Mouse (Mus musculus) stomach, embryonic 14.5 days (tissue): ENCODE measurements at regions not wholly inside any gene's neighbourhood (a gene's known extent, or its start where the extent isn't known, plus 50 kb on each side); places are given as distances from the start of the nearest gene placed in this dataset.
A peak's percentile ranks its signal among the peaks of the same experiment; 100 is the strongest.

ENCODE experiments used
- ATAC-seq: fragments of 200-750 bp; cut with Nextera tagmentation; 2 replicates; pipeline ENCODE4 v1.8.0; 2017; ENCODE audit warnings: low read depth, moderate TSS enrichment; ENCODE audit not compliant: insufficient number of reproducible peaks, insufficient read depth, low FRiP score
- H3K27ac ChIP-seq: fragments of 300-500 bp; sonication (generic); 2 replicates; pipeline ENCODE4 v1.5.1; 2014; ENCODE audit warnings: mild to moderate bottlenecking, low read length, moderate library complexity, mixed read lengths
- H3K27me3 ChIP-seq: fragments of 300-500 bp; sonication (generic); 2 replicates; pipeline ENCODE4 v1.6.1; 2014; ENCODE audit warnings: low read length, control low read depth, mixed read lengths; ENCODE audit not compliant: control insufficient read depth, insufficient read depth
- H3K36me3 ChIP-seq: fragments of 300-500 bp; sonication (generic); 2 replicates; pipeline ENCODE4 v1.6.1; 2014; ENCODE audit warnings: mild to moderate bottlenecking, control low read depth, low read length, moderate library complexity, mixed read lengths; ENCODE audit not compliant: control insufficient read depth, insufficient read depth
- H3K4me1 ChIP-seq: fragments of 300-500 bp; sonication (generic); 2 replicates; pipeline ENCODE4 v1.6.1; 2014; ENCODE audit warnings: low read length, control low read depth, mixed read lengths; ENCODE audit not compliant: control insufficient read depth, insufficient read depth
- H3K4me2 ChIP-seq: fragments of 300-500 bp; sonication (generic); replicated peaks from 2 replicates; pipeline ENCODE4 v1.6.1; 2014; ENCODE audit warnings: low read depth, low read length, control low read depth
- H3K4me3 ChIP-seq: fragments of 300-500 bp; sonication (generic); 2 replicates; pipeline ENCODE4 v1.5.1; 2014; ENCODE audit warnings: low read depth, low read length, control low read depth
- H3K9ac ChIP-seq: fragments of 300-500 bp; sonication (generic); replicated peaks from 2 replicates; pipeline ENCODE4 v1.6.1; 2014; ENCODE audit warnings: low read depth, mild to moderate bottlenecking, control low read depth, low read length, moderate library complexity, mixed read lengths
- H3K9me3 ChIP-seq: fragments of 300-500 bp; sonication (generic); 2 replicates; pipeline ENCODE4 v1.6.1; 2016; ENCODE audit warnings: low read depth, low read length, control low read depth; ENCODE audit not compliant: control insufficient read depth
- WGBS: fragments of 180-500 bp; shearing (Covaris S2); extraction: QIAGEN DNeasy Blood & Tissue Kit; methylation state at CpG from one replicate; pipeline ENCODE4 v1.1.7; 2014; 5-methylcytosine and 5-hydroxymethylcytosine counted together

DNA sequence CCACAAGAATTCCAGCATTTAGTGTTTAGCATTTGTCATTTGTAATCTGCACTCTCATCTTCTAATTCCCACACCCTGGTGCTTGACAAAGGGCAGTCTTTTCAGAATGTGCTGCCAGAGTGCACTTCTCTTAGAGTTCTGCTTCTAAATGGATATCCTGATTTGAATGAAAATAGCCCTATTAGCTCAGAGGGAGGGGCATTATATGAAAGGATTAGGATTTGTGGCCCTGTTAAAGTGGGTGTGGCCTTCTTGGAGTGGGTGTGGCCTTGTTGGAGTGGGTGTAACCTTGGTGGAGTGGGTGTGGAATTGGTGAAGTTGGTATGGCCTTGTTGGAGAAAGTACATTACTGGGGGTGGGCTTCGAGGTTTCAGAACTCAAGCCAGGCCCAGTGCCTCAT, 137.7 kb upstream of the Adamts16 start:
- Histone ChIP-seq H3K27ac (no peak overlapping the region), H3K36me3 (no peaks in the 10 kb centered on the region), H3K4me2 (no peak overlapping the region), H3K9me3 (no peaks in the 10 kb centered on the region), H3K27me3 (no peaks in the 10 kb centered on the region), H3K4me1 (no peaks in the 10 kb centered on the region), H3K4me3 (no peak overlapping the region), H3K9ac (no peak overlapping the region)
- WGBS: 84% methylated on average over 1 of the region's 1 CpGs
- no peak for ATAC-seq

DNA sequence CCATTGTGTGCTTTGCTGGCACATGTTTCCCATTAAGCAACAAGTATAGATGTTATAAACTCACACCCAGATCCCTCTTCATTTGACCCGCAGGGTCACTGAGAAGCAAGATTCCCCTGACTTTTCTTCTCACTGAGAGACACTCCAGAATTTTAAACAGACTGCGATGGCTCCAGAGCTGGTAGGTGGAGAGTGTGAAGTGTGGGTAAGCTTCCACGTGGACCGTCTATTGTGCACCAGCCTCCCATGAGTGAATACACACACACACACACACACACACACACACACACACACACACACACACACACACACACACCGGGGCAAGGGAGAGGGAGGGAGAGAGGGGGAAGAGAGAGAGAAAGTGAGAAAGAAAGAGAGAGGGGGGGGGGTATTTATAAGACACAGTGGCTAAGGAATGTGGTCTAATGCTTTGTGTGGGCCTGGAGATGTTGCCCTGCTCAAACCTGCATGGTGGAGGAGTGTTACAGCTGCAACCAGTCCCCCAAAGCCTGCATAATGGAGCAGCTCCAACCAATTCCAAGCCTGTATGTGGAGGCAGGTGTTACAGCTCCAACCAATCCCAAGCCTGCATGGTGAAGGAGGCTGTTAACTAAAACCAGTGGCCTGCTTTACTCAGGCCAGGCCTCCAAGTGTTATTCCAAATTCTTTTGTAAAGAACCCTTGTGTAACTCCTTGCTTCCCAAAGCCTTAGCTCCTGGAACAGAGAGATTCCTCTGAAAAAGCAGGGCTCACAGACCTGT, 137.1 kb upstream of the Adamts16 start:
- Histone ChIP-seq H3K9me3 (no peaks in the 10 kb centered on the region), H3K4me1 (no peaks in the 10 kb centered on the region), H3K4me3 (no peak overlapping the region), H3K4me2 (no peak overlapping the region), H3K27ac (no peak overlapping the region), H3K27me3 (no peaks in the 10 kb centered on the region), H3K9ac (no peak overlapping the region), H3K36me3 (no peaks in the 10 kb centered on the region)
- no peak for ATAC-seq
- WGBS: 90% methylated on average over 4 of the region's 5 CpGs

DNA sequence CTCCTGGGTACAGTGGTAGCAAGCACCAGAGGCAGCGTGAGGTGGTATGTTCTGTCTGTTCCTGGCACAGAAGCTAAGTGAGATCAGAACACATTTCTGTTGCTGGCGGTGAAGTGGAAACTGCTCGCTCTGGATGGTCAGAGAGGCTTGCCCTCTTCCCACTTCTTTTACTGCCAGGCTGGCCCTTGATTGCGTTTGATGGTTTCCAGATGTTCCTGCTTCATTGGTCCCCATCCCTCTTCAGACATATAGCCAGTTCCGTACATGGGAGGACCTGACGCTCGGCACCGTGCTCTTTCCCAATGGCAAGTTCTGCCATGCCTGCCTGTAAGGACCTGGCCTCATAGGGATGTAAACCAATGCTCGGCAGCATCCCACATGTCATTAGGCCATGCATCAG, 128.0 kb upstream of the Adamts16 start:
- H3K27ac ChIP-seq: no peak overlapping the region
- 78% methylated on average over 9 of the region's 9 CpGs for WGBS

DNA sequence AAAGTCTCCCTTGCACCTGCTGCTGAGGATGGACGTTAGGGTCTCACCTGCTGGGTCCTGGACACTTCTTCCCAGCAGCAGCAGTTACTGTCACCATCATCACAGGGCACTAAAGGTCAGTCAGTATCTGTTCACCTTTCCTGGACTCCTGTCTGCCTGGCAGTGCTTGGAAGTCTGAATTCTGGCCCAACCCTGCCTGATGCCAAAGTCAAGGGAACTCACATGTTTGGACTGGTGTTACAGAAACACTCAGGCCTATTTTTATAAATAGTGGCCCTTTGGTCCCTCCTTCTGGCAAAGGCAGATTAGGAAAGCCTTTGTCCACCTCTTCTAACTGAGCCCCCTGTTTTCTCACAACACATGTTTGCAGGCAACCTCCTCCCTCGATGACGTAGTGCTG, 126.2 kb upstream of the Adamts16 start:
- no peak overlapping the region for H3K9ac ChIP-seq
- no peaks in the 10 kb centered on the region for H3K4me1 ChIP-seq
- no peak for ATAC-seq
- no peak overlapping the region for H3K4me3 ChIP-seq
- no peak overlapping the region for H3K27ac ChIP-seq
- no peaks in the 10 kb centered on the region for H3K36me3 ChIP-seq
- H3K9me3 ChIP-seq: no peaks in the 10 kb centered on the region
- WGBS: 75% methylated on average over 3 of the region's 3 CpGs
- no peak overlapping the region for H3K4me2 ChIP-seq
- H3K27me3 ChIP-seq: no peaks in the 10 kb centered on the region

More for the DNA sequence above, 128.0 kb upstream of the Adamts16 start:
- Histone ChIP-seq H3K9ac (no peak overlapping the region), H3K9me3 (no peaks in the 10 kb centered on the region), H3K4me1 (no peaks in the 10 kb centered on the region), H3K4me2 (no peak overlapping the region), H3K36me3 (no peaks in the 10 kb centered on the region), H3K27me3 (no peaks in the 10 kb centered on the region), H3K4me3 (no peak overlapping the region)
- no peak for ATAC-seq

DNA sequence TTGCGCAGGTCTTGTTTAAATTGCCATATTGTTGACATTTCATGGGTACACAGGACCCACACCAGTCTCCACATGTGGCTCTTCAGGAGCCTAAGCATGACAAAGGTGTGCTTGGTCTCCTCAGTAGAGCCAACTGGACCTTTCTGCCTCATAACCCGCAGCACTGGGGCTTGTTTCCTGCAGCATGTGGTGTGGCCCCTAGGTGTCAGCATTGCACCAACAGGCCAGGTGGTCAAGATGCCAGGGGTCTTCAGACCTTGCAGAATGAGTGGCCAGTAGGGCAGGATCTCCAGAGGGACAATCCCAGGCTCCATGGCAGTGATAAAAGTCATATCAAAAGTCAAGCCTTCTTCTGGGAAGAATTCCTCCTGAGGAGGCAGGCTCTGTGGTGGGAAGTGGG, 121.8 kb upstream of the Adamts16 start:
- WGBS: 76% methylated on average over 2 of the region's 2 CpGs
- no peaks in the 10 kb centered on the region for H3K9me3 ChIP-seq
- no peak overlapping the region for H3K9ac ChIP-seq
- ATAC-seq: peak; percentile 23; the same call in 1 of the 2 replicates
- no peaks in the 10 kb centered on the region for H3K36me3 ChIP-seq
- H3K27ac ChIP-seq: no peak overlapping the region
- H3K4me2 ChIP-seq: no peak overlapping the region
- no peaks in the 10 kb centered on the region for H3K4me1 ChIP-seq
- H3K4me3 ChIP-seq: no peak overlapping the region
- no peaks in the 10 kb centered on the region for H3K27me3 ChIP-seq

DNA sequence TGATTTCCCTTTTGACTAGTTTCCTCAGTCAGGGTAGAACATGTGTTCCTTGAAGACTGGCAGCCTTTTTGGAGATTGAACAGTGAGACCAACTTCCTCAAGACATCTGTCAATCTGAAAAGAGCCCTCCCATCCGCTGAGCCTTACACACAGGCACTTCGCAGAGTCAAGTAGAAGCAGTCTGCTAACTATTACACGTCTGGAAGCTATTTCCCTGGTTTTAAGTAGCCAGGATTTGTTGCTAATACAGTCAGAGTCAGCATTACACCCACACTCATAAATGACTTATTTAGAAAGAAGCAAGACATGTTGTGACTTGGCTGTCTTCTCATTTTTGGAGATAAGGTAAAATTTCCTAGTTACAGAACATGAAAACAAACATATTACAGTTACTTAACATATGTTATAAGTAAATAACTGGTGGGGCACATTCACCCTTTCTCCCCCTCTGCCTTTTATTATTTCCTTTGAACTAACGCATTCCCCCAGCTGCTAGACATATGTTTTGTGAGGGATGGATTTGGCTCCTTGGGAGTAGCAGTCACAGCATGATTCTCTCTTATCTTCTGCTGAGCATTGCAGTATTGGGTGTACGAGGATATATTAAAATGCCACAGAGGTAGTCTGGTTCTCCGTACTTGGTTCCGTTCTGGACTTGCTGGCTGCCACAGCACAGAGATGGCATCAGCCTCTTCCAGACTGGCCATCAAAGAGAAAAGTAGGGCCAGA, 92.9 kb upstream of the Adamts16 start:
- no peak for ATAC-seq
- no peak overlapping the region for H3K9ac ChIP-seq
- no peaks in the 10 kb centered on the region for H3K27me3 ChIP-seq
- no peaks in the 10 kb centered on the region for H3K9me3 ChIP-seq
- H3K27ac ChIP-seq: no peak overlapping the region
- no peak overlapping the region for H3K4me2 ChIP-seq
- H3K4me1 ChIP-seq: no peaks in the 10 kb centered on the region
- H3K4me3 ChIP-seq: no peak overlapping the region
- H3K36me3 ChIP-seq: no peaks in the 10 kb centered on the region
- 66% methylated on average over 7 of the region's 7 CpGs for WGBS

DNA sequence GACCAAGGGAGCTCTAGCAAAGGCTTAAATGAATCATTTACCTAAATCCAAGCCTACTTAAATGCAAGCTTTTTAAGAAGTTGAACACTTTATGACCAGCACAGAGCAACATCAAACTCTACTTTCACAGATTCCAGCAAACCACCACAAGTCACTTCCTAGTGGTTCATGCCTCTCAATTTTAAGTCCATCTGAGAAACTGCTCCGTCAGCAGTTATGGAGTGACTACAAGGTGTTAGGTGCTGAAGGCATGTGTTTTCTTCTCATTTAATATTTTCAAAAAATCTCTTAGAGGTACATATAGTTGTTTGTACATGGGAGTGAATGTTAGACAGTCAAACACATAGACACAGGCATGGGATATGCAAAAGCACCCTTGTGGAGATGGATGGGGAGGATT, 72.2 kb upstream of the Adamts16 start:
- Histone ChIP-seq H3K4me3 (no peak overlapping the region), H3K27ac (no peak overlapping the region), H3K9ac (no peak overlapping the region), H3K36me3 (no peaks in the 10 kb centered on the region), H3K9me3 (no peaks in the 10 kb centered on the region), H3K27me3 (no peaks in the 10 kb centered on the region), H3K4me2 (no peak overlapping the region), H3K4me1 (no peaks in the 10 kb centered on the region)
- ATAC-seq: no peak
- WGBS: 84% methylated on average over 1 of the region's 1 CpGs

DNA sequence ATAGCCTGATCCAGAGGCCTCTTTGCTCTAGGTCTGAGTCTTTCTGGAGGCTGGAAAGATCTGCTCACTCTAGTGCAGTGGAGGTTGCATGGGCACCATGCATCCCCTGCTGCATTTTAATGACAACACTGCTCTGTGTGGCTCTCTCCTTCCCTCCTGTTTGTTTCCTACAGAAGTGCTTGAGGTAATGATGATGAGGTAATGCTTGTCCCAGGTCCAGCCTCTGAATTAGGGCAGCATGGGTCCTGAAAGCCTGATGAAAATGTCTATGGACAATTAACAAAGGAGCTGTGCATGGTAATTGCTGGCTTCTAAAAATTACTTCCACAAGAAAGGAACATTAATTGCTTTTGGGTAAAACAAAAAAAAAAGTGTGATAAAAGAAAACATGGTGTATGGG, 69.3 kb upstream of the Adamts16 start:
- Histone ChIP-seq H3K9ac (no peak overlapping the region), H3K4me1 (no peaks in the 10 kb centered on the region), H3K36me3 (no peaks in the 10 kb centered on the region), H3K27me3 (no peaks in the 10 kb centered on the region), H3K4me3 (no peak overlapping the region), H3K4me2 (no peak overlapping the region), H3K9me3 (no peaks in the 10 kb centered on the region), H3K27ac (no peak overlapping the region)
- ATAC-seq: no peak
